Mouse (Mus musculus) frontal cortex, adult (tissue): ENCODE data around the gene Ell.
A peak's percentile ranks its signal among the peaks of the same experiment; 100 is the strongest.

Experiments
- ATAC-seq: cut with Nextera tagmentation; 2 replicates; pipeline ENCODE4 v1.9.2; 2017; ENCODE audit warnings: mild to moderate bottlenecking, moderate library complexity, mixed read lengths; ENCODE audit not compliant: low TSS enrichment

The Ell gene

DNA sequence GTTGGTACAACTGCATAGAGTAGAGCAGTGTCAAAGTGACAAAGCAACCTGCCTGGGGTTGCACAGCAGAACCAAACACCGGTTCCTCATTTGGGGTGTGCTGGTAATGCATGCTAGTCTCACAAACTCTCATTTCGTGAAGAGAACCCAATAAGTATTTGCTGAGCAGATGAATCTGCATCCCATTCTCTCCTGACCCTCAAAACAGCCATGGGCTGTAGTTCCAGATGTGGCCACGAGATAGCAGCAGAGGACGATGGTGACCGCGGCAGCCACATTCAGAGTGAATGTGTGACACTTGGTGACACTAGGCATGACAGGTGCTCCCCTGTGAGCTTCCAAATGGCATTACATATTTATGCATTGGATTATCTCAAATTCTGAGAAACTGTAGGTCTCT, 72.6 kb downstream of the Ell start:
- 0 out of 2 replicates have a peak, but pooled peaks have one; percentile 9 for ATAC-seq

DNA sequence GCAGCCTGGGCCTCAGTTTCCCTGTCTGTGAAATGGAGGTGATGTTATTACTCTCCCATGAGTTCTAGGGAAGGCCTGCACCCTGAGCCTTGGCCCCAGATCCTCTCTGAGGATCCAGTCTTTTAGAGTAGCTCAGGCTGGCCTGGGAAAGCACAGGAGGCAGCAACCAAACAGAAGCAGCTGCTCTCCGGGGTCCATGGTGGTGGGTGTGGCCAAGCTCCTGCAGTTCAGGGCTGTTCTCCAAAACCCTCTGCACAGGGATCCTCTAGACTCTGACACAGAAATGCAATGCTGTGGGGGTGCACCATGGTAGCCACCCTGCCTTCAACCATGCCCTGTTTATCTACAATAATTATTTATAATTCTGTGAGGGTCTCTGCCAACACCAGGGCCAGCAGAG, 74.5 kb downstream of the Ell start:
- ATAC-seq = no peak

DNA sequence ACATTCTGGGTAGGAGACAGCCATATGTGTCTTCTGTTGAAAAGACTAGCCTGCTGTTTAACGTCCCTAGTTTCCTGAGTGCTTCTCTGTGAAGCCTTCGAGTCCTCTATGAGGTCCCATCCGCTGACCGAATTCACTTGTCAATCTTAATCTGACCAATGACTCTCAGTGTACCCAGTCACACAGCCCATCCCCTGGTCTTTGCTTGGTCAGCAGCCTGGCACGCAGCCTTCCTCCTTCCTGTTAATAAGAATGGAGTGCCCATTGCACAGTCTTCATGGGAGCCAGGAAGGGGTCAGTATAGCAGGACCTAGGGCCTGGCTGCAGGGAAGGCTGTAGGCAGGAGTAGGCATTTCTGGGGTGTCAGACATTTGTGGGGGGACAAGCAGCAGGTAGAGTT, 75.2 kb downstream of the Ell start:
- ATAC-seq = no peak

DNA sequence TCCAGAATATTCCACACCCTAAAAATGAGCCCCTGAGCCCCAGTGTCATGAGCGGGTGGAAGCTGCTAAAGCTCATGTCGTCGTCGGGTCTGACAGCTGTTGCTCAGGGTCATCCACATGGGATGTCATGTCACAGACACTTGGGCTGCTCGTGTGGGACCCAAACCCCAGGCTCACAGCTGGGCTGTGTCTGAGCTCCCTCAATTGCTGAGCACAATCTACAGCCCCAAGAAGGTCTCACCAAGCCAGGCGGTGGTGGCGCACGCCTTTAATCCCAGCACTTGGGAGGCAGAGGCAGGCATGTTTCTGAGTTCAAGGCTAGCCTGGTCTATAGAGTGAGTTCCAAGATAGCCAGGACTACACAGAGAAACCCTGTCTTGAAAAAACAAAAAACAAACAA, 76.0 kb downstream of the Ell start:
- no peak for ATAC-seq

DNA sequence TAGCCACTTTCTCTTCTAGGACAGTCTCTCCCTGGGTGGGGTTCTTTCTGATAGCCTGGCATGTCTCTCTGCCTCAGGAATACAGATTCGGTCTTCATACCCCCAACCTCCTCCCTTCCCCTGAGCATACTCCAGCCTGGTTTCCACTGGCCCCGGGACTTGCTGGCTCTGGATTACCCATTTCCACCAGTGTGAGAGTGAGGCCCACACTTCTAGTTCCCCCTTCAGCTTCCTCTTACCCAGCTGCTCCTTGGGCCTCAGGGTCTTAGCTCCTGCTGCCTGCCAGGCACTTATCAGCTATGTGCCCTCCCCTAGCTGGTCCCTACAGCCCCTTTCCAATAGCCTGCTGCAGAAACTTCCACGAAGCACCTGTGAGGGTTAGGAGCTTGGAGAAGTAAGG, 76.6 kb downstream of the Ell start, which contains the start of gene Lrrc25:
Gene Lrrc25 (plus strand): TSS at position 262 of the 400 bp plus-strand sequence.
- ATAC-seq = no peak

DNA sequence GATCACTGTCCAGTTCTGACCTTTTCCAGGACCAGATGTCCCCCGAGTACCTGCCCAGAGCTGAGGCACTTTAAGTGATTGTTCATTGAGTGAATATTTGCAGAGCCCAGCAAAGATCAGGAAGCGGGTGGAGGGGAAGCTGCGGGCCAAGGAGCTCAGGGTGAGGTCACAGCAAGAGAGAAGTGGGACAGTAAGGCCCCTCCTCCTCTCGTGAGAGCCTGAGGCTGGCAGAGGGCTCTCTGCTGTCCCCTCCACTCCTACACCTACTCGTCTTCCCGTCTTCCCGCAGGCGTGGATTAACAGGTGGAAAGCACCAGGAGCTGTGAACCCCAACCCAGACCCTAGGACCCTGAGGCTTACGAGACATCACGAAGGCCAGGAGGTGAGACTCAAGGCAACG, 77.4 kb downstream of the Ell start:
- ATAC-seq = no peak

DNA sequence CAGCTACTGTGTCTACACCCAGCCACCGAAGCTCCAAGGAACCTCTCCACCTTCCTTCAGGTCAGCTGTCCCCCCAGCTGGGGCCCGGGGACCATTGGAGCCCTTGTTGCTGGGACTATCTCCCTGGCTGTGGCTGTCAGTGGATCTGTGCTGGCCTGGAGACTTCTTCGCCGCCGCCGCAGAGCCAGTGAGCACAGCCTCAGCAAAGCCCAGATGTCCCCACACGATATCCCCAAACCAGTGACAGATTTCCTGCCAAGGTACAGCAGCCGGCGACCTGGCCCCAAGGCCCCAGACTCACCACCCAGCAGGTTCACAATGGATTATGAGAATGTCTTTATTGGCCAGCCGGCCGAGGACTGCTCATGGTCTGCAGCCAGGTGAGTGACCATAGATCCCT, 78.7 kb downstream of the Ell start:
- no peak for ATAC-seq

DNA sequence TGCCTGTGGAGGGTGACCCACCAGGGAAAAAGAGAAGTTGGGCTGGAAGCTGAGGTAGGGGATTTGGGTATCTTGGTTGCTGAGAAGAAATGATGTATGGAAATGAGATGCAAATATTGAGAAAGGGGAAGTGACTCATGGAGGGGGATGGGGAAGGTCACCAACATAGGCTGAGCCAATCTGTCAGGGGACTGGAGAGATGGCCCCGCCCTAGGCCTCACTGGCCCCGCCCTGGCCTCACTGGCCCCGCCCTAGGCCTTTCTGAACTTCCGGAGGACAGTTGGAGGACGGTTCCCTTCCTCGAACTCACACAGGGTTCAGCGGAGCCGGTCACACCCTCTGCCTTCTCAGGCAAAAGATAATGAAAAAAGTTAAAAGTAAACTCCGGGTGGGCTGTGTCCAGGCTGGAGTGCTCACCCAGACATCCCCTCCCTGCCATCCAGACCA, 79.7 kb downstream of the Ell start:
- ATAC-seq = no peak

DNA sequence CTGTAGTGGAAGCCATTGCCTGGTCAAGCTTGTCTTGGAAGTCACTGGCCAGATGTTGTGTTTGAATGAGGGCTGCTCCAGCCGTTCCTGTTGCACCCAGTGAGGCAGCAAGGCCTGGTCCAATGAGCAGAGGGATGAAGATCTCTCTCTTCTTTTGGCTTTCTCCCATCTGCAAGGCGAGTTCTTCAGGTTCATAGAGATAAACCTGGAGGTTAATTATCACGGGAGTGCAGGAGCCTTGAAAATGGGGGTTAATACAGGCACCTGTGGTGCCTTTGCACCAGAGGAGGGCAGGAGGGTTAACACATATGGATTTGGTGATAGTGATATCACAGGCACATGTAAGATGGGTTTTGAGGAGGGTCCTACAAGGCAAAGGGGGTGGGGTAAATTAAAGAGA, 83.0 kb downstream of the Ell start:
- ATAC-seq = no peak

DNA sequence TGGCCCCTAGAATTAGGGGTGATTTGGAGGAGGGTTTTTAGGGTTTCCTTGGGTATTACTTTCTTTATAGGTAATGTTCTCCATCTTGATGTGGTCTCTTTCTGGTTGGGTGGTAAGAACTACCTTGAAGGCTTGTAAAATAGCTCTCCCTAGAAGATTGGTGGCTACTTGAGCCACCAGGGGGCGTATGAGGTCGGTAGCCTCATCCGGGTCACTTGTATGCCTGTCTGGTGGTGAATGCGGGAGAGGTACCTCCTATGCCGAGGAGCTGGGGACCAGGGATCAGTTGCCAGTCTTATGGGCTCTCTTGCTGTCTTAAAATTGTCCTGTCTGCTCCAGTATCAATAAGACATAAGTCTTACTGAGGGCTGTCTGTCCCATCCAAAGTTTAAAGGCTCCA, 85.8 kb downstream of the Ell start:
- ATAC-seq = no peak

DNA sequence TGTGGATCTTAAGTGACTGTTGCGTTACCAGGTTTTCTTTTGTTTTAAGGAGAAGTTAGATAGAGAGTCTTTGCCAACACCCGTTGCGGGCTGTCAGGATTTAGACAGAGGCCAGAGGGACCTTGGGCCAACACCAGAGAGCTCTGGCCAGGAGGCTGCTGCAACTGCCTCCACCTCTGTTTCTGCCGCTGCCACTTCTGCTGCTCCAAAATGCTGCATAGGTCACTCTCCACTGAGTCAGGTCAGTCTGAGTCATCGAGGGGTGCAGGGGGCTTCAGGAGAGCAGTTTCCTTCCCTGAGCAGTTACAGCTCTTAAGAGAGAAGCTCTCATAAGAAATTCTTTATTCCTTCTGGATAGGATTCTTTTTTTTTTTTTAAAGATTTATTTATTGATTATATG, 87.8 kb downstream of the Ell start:
- no peak for ATAC-seq

DNA sequence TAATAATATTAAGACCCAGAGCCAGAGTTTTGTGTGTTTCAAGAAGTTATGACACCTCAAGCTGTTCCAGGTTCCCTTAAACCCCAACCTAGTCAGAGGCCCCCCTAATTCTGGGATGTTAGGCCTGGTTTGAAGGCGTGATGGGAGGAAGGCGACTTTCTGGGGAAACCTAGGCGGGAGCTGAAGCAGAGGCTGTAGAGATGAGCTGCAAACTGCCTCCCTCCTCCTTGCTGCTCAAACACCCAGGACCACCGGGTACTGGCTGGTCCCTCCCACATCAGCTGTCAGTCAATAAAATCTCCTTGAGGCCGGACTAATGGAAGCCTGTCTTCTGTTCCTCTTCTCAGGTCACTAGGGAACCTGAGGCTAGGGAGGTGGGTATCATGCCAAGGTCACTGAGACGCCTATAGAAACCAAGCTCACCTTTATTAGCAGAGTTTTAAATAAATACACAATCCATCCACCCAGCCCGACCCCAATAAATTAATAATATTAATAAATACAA, 89.8 kb downstream of the Ell start:
- ATAC-seq = no peak

DNA sequence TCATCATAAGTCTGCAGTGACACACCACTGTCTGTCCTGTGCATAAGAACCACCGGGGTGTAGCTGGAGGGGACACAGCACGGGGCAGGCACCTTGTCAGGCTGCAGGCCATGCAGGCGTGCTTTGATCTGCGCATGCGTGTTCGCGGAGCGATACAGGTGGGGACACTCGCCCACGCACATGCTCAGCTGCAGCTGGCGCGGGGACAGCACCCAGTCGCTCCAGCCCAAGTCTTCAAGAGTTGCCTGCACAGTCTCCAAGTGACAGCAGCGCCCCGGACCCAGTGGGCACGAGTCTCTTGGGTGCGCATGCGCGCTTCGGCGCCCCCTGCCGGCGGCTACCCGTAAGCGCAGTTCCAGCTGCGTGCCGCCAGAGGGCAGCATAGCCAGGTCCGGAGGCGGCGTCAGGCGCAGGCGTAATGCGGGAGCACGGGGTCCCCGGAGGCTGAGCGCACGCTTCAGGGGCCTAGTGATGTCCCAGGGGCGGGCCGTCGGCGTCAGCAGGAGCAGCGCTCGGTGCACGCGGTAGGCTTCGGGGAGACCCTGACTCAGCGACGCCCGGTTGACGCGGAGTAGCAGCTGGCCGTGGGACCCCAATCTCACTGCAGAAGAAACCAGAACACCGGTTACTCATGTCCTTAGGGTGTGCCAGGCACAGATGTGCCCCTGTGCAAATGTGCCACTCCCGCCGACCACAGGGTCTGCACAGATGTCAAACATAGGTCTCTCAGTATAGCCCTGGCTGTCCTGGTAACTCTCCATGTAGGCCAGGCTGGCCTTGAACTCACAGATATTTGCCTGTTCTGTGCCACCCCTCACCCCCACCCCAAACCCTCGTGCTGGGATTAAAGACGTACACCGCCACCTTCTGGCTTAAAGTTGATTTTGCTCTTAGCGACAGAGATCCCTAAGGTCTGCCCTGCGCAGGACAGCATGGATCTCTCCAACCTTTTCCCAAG, 90.6 kb downstream of the Ell start:
- ATAC-seq = peak; percentile 81

DNA sequence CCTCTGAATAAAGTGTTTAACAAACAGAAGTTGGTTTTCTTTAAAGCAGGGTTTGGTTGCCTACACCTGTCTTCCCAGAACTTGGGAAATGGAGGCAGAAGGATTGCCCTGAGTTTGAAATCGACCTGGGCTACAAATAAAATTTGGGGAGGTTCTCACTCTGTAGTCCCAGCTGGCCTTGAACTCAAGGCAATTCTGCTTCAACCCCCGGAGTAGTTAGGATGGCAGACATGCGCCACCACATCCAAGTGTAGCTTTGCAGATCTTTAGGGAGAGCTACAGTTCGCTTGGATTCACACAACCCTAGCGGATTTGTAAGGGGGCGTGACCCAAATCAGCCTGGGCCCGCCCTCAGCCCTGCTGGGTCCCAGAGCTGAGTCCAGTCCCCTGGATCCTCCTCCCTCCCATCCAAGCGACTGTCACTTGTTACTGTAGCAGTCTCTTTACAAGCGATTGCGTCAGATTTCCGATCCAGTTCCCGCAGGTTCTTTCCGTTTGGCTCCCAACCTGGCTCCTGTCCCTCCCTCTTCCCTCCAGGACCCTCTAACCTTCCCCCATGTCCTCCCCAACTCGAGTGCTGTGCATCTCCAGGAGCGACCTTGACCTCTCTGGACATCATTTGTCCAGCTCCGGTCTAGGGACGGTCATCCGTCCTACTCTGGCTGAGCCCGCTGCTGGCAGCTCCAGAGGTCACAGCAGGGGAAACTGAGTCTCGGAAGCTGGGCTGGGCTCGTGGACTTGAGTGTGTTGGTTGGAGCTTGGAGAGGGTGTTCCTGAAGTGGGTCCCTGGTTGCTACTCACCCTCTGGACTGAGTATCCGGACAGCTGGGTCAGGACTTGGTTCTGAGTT, 91.5 kb downstream of the Ell start:
- ATAC-seq = no peak

DNA sequence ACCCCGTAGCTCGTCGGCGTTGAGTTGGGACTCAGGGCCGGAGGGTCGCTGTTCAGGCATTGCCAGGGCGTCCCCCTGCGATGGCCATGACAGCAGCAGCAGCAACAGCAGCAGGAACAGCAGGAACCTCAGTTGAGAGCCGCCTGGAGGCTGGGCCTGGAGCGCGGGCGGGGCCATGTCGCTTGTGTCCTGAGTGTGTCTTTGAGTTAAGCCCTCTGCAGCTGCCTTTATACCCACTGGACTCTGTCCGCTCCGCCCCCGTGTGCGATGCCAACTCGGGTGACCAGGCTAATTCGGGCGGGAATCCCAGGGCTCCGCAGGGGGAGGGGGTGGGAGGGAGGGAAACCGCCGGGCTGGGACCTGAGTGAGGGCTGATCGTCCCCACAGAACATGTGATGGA, 92.2 kb downstream of the Ell start:
- ATAC-seq = no peak

DNA sequence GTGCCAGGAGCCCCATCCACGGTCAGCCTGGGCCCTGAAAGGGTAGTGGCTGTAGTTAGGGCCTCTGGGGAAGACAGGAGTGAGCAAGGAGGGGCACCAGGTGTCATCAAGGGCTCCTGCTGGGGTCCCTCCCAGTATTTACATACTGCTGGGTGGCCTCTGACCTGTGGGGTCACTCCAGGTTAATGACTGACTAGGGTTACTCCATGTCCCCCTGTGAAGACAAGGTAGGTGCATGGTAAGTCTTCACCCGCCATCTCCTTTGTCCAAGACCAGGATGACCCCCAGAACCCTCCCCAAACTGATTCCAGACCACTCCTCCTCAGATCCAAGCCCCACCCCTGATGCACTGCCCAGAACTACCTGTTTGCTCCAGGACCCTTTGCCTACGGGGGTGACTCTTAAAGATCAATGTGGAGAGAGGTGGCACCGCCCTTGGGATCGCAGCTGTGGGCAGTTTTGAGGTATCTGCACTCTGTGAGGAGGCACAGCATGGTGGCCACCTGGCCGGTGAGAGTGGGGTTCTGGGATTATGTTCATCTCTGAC, 93.2 kb downstream of the Ell start, which contains the start of gene Gdf15:
Gene Gdf15 (minus strand): TSS at position 111 of the 547 bp plus-strand sequence.
- no peak for ATAC-seq

DNA sequence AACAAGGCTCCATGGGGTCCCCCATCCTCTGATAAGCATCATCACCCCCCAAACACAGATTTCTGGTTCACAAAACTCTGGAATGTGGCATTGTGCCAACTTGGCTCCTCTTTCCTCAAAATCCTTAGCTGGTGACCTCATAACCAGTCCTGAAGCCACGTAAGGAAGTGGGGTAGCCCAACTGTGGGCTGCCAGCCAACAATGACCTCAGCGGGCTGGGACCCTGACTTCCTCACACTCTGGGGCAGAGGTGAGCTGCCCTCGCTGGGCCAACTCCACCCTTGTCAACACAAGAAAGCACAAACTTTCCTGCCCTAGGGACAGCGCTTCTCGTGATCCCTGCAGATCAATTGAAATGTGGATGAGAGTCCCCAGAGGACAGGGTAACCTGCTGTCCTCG, 94.8 kb downstream of the Ell start:
- ATAC-seq = no peak

DNA sequence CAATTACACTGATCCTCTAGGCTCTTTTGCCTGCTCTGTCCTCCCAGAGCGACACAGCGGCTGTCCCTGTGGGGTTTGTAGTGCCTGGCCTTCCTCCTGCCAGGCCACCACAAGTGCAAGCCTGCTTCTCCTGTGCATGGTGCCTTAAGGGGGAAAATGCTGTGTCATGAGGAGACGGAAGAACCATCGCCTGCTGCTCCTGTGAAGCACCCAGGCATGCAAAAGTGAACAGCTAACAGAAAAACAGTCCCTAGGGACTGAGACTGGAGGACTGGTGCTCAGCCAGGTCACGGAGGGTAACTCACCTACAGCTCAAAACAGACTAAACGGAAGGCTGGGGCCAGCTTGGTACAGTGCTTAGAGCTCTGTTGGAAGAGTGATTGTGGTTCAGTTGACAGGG, 96.3 kb downstream of the Ell start:
- no peak for ATAC-seq

DNA sequence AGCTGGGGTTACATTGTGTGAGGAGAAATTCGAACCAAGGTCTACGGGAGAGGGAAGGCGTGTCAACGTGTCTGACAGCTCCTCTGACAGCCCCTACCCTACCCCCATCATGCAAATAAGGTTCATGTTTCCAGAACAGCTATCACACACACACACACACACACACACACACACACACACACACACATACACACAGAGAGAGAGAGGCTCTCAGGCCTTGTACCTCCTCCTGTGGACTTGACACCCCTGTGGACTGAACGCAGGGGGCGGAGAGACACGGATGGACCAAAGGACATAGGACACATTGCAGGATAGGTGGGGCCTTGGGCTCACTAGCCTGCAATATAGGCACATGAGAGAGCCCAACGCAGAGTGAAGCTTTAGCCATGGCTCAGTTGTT, 97.6 kb downstream of the Ell start:
- ATAC-seq = no peak

DNA sequence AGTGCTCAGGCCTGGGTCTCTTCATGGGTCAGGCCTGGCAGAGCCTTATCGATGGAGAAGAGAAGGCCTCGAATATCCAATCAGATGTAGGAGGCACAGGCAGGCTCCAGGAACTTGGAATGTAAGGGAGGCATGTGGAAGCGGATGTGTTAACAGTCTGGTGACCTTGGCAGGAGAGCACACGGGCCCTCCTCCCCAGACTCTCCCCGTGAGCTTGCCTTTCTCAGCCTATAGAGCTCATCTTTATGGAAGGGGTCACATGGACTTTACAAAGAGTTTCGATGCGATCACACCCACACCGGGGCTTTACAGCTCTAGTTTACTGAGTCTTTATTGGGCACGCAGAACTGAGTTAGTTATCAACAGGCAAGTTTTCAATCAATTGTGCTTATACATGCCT, 99.5 kb downstream of the Ell start:
- no peak for ATAC-seq
